ENCODE assay signal across 8 mouse cellular contexts in the genomic region with DNA sequence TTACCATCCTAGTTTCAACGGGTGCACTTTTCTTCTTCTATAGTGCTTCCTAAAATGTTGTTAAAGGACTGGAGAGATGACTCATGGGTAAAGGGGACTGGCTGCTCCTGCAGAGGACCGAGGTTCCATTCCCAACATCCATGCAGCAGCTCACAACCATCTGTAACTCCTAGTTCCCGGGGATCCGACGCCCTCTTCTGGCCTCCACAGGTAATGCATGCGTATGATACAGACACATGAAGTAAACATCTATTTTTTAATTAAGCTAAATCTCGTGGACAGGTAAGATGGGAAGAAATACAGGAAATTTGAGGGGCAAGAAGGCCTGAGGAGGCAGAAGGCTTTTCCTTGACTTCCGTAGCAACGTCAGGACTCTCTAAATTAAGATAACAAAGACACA. TPM values are rescaled to one million over a fixed set of nuclear protein-coding genes. Genes with fewer than 3 reads are reported as not detected.
A peak's percentile ranks its signal among the peaks of the same experiment; 100 is the strongest.
DNase-seq lines count a peak whose midpoint lies in the region; ATAC-seq lines count a peak whose summit lies in the region.
"Had no signal": no experiment of that assay in that cellular context is flagged by ENCODE, and none has a peak within 500 bp of the region (broad histone marks: within the 10 kb centered on the region; RNA-seq: fewer than 3 reads in every experiment).

No protein-coding gene starts in this region.

- H3K9me3 ChIP-seq in midbrain, embryonic 16.5 days (replicated peaks; ENCODE audit: control insufficient read depth, low read length, poor library complexity, severe bottlenecking) = no peaks in the 10 kb centered on the region
- H3K9me3 ChIP-seq in midbrain, embryonic 13.5 days = no peaks in the 10 kb centered on the region
- H3K9me3 ChIP-seq in liver, embryonic 12.5 days (replicated peaks) = no peaks in the 10 kb centered on the region
- H3K9me3 ChIP-seq: limb, embryonic 15.5 days had no signal

- WGBS in midbrain, embryonic 16.5 days = 37% methylated on average over 9 of the region's 9 CpGs
- WGBS in midbrain, embryonic 13.5 days = 40% methylated on average over 9 of the region's 9 CpGs
- 26% methylated on average over 9 of the region's 9 CpGs for WGBS in liver, embryonic 12.5 days (ENCODE audit: insufficient replicate concordance)

- peaks cover 14% of the 10 kb centered on the region for H3K4me1 ChIP-seq in midbrain, embryonic 16.5 days (ENCODE audit: control insufficient read depth, insufficient read depth, low read length)
- peaks cover 15% of the 10 kb centered on the region for H3K4me1 ChIP-seq in midbrain, embryonic 13.5 days (replicated peaks)
- peaks cover 62% of the 10 kb centered on the region for H3K4me1 ChIP-seq in liver, embryonic 12.5 days

- no peak for ATAC-seq in midbrain, embryonic 16.5 days
- ATAC-seq in midbrain, embryonic 13.5 days = no peak
- ATAC-seq in liver, embryonic 12.5 days = no peak

- no peak overlapping the region for H3K4me3 ChIP-seq in midbrain, embryonic 16.5 days (ENCODE audit: low read depth, low read length)
- H3K4me3 ChIP-seq in midbrain, embryonic 13.5 days (replicated peaks) = no peak overlapping the region
- peak overlapping the region; percentile 56 for H3K4me3 ChIP-seq in liver, embryonic 12.5 days

- H3K27ac ChIP-seq in midbrain, embryonic 16.5 days (ENCODE audit: low read length) = no peak overlapping the region
- no peak overlapping the region for H3K27ac ChIP-seq in midbrain, embryonic 13.5 days
- peak overlapping the region; percentile 71 for H3K27ac ChIP-seq in liver, embryonic 12.5 days

- peak; percentile 30 to 49 for DNase-seq in cerebellum, postnatal 14 days
- peak; percentile 59 for DNase-seq in testis, postnatal 10 days (ENCODE audit: low spot score)
- no peak for DNase-seq in gastrocnemius, postnatal 4 days (ENCODE audit: low spot score in 2 of 2)
- no peak for DNase-seq in ovary, adult 18-20 months (ENCODE audit: low spot score)

- peak overlapping the region; percentile 95; the same call in 1 of the 2 replicates for H3K4me2 ChIP-seq in midbrain, embryonic 16.5 days (ENCODE audit: low read length)
- no peak overlapping the region for H3K4me2 ChIP-seq in midbrain, embryonic 13.5 days (replicated peaks)
- peak overlapping the region; percentile 85 for H3K4me2 ChIP-seq in liver, embryonic 12.5 days

- no peak overlapping the region for H3K9ac ChIP-seq in midbrain, embryonic 16.5 days (ENCODE audit: low read depth, low read length)
- no peak overlapping the region for H3K9ac ChIP-seq in midbrain, embryonic 13.5 days (replicated peaks)
- peak overlapping the region; percentile 66; the same call in 1 of the 2 replicates for H3K9ac ChIP-seq in liver, embryonic 12.5 days

- no peaks in the 10 kb centered on the region for H3K36me3 ChIP-seq in midbrain, embryonic 16.5 days (ENCODE audit: control insufficient read depth, insufficient read depth, low read length)
- H3K36me3 ChIP-seq in midbrain, embryonic 13.5 days = no peaks in the 10 kb centered on the region
- no peaks in the 10 kb centered on the region for H3K36me3 ChIP-seq in liver, embryonic 12.5 days
- H3K36me3 ChIP-seq: limb, embryonic 15.5 days had no signal

- H3K27me3 ChIP-seq in midbrain, embryonic 16.5 days (ENCODE audit: control insufficient read depth, insufficient read depth, low read depth, low read length) = no peaks in the 10 kb centered on the region
- H3K27me3 ChIP-seq in midbrain, embryonic 13.5 days = peaks cover 6% of the 10 kb centered on the region; the same call in 1 of the 2 replicates
- H3K27me3 ChIP-seq in liver, embryonic 12.5 days (replicated peaks) = no peaks in the 10 kb centered on the region
- H3K27me3 ChIP-seq: limb, embryonic 15.5 days had no signal

RNA-seq across cellular contexts. Expression of gene Katnal1, which starts 29.2 kb away (rescaled TPM):
- polyA plus RNA-seq in midbrain, embryonic 16.5 days (2015; fragmentation: Nextera tagmentation; extraction: Ambion mirVana) = 40.2 and 40.7 TPM in 2 replicates
- polyA plus RNA-seq in midbrain, embryonic 13.5 days (2015; fragmentation: Nextera tagmentation; extraction: Ambion mirVana) = 39.3 and 39.5 TPM in 2 replicates
- 18.3 and 18.9 TPM in 2 replicates for polyA plus RNA-seq in liver, embryonic 12.5 days (2016; fragmentation: Nextera tagmentation; extraction: Ambion mirVana)
- total RNA-seq in gastrocnemius, postnatal 4 days (2021) = 10 to 100 TPM; 10.4 to 12.4 TPM

RNA-seq across cellular contexts. Expression of gene Gm42791, which starts 36.6 kb away (rescaled TPM):
- polyA plus RNA-seq in midbrain, embryonic 16.5 days (2015; fragmentation: Nextera tagmentation; extraction: Ambion mirVana) = 5.7 and 6.7 TPM in 2 replicates
- polyA plus RNA-seq in midbrain, embryonic 13.5 days (2015; fragmentation: Nextera tagmentation; extraction: Ambion mirVana) = 2.0 and 3.6 TPM in 2 replicates
- polyA plus RNA-seq in liver, embryonic 12.5 days (2016; fragmentation: Nextera tagmentation; extraction: Ambion mirVana) = 0.51 and 1.7 TPM in 2 replicates
- total RNA-seq in gastrocnemius, postnatal 4 days (2021) = 1 to 10 TPM; 1.5 to 3.6 TPM

Comparison
In these comparisons a context has a peak if more than half of its experiments do, and no peak if none do; other contexts are left out.
1. DNase-seq: peak in cerebellum, postnatal 14 days (2 of 2) and testis, postnatal 10 days (single experiment); none in gastrocnemius, postnatal 4 days (0 of 2) and ovary, adult 18-20 months (single experiment).